Mouse (Mus musculus) CH12.LX (cell line): ENCODE data around the gene Syt6.

Experiments used
- JUND ChIP-seq: conservative IDR thresholded peaks from 2 replicates; pipeline ENCODE4 v1.6.1; 2011; ENCODE audit warnings: low read depth, low read length, improper control_type of control experiment
- MAX ChIP-seq: IDR thresholded peaks from 2 replicates; pipeline ENCODE4 v1.6.1; 2011; ENCODE audit warnings: low read length, improper control_type of control experiment
- MAZ ChIP-seq: IDR thresholded peaks from 2 replicates; pipeline ENCODE4 v1.6.1; 2012; ENCODE audit warnings: low read depth, mild to moderate bottlenecking, inconsistent platforms, low read length, improper control_type of control experiment, moderate library complexity
- MXI1 ChIP-seq: IDR thresholded peaks from 2 replicates; pipeline ENCODE4 v1.6.1; 2011; ENCODE audit warnings: mild to moderate bottlenecking, low read depth, low read length, improper control_type of control experiment

DNA sequence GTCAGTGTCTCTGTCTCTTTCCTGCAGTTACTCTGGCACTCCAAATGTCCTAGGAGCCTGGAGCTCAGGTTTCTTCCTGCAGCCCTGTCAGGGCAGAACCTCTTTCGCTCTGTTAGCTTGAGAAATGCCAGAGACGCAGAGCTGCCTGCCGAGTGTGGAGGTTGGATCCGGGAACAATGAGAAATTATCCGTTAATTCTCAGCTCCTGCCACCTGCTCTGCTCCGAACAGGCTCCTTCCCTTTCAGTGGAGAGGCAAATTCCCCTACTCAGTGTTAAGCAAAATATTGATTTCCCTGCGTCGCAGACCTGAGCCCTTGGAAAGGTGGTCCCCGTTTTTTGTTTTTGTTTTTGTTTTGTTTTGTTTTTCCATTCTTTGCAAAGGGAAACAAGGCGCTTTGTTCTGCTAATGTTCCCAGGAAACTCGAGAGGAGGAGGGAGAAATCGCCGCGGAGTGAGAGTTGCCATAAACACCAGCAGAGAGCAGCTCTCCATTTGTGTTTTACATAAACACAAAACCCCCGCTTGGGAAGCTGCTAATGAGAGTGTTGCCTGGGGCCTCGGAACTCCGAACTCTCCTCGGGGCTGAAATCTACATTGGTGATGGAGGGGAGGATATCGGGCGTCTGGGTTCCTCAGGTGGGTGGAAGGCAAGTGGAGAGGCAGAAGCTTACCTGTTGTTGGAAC lies 1.8 kb upstream of the Syt6 start:
- TF ChIP-seq JUND (no peak), MXI1 (no peak), MAZ (no peak), MAX (no peak)
